Mouse (Mus musculus) CD4-positive helper T cell, adult 2 months (primary cell): Measurements from ENCODE around the gene Tbx3.
A peak's percentile ranks its signal among the peaks of the same experiment; 100 is the strongest.

ENCODE experiments used
- DNase-seq: peaks from one replicate; pipeline ENCODE4 v3.0.0-alpha.2; 2012; ENCODE audit warnings: low read depth, missing footprints, low spot score

Gene Tbx3

DNA sequence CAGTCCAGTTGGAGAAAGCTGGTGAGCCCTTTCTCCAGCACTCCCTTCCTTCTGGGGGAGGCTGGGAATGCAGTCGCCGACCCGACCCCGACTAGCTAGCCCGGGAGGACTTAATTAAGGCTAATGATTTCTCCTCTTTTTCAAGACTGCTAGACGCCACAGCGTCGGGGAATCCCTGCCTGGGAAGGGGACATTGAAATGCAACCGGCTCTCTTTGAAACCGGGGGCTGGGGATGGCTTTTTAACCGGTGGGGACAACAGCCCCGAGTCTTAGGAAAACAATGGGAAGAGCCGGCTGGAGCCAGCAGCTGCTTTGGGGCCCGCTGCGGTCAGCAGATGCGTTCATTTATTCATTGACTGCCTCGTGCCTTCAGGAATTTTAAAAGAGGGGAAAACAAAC, 36.0 kb downstream of the Tbx3 start:
- DNase-seq = no peak

DNA sequence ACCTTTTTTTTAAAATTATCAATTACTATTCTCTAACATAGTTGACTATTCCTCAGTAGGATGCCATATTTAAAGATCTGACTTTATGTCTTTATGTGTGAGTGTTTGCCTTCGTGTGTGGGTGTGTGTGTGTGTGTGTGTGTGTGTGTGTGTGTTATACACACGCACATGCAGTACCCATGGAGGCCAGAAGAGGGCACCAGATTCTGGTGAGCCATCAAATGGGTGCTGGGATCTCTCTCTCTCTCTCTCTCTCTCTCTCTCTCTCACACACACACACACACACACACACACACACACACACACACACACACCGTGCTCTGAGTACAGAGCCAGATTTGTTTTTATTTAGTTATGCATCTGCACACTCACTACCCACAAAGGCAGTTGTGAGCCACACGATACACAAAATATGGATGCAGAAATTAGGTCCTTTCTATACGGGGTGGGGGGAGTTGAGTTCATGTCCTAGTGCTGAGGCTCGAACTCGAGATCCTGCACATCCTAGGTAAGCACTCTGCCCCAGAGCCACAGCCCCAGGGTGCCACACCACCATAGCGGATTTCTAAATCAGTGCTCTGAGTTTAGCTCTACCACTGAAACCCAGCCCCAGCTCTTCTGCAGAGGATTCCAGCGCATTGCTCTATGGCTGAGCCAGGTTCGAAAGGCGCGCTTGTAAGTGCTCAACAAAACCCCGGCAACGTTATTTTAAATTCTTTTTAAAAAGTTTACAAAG, 38.5 kb downstream of the Tbx3 start:
- no peak for DNase-seq

DNA sequence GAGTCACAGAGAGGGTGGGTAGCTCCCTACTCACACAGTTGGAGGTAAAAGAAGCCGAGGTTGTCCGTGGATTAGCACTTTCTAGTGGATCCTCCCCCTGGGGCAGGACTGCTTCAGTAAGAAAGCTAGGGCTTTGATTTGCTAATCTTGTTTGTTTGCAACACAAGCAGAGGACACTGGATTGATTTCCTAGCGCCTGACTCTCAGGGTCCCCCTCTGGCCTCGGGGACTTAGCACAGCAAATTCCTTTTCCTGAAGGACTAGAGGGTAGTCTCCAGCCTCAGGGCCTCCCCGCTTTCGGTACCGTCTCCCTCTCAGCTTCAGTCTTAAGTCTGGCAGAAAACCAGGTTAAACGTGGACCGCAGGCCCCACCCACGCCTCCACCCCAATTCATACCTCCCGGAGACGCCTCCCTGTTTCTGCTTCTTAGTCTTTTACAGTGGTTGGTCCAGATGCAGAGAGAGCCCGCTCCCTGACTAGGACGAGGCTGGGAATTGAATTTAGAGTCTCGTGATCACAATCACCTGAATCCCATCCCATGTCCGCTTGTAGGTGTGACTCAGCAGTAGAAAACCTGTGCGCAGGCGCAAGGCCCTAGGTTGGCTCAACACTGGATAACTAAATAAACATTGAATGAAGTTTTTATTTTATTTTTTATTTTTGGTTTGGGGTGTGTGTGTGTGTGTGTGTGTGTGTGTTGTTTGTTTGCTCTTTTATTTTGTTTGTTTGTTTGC, 39.5 kb downstream of the Tbx3 start:
- no peak for DNase-seq

DNA sequence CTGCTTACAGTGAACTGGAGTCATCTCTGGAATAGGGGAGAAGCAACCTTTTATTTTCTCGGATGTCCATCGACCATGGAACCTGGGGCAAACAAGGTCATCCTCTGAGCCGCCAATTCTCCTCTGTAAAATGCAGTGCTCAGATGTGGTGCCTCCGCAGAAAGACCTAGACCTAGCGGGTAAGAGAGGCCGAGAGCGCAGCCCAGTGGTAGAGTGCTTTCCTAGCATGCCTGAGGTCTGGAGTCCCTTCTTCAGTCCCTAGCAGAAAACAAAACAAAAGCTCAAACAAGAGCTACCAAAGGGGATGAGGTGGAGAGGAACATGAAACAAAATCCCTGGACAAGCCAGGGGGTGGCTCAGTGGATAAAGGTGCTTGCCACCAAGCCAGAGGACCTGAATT, 40.3 kb downstream of the Tbx3 start:
- no peak for DNase-seq

GRCm38 (mm10) chr5:119711626-119712025, 41.2 kb downstream of the Tbx3 start:
- DNase-seq = no peak

DNA sequence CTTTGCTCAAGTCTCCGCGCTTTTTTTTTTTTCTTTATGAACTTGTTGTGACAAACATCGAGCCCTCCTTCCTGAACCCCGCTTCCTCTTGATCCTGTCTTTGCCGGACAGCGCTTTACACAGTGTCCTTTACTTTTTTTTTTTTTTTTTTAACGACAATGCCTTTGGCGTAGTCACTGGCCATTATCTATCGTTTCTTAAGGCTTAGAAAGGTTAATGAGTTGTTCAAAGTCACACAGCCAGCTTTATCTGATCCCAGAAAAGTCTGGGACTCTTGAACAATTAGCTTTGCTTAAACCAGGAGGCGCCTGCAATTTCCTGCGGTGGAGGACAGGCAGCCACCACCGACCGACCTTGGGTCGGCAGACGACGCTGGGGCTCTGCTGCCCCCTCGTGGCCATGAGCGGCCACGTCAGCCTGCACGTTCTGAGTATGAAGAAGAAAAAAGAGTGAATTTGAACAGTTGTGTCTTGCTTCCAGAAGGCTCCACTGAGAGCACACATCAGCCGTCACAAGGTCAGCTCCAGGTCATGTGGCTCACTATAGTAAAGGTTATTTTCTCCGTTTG, 42.3 kb downstream of the Tbx3 start:
- DNase-seq = peak; percentile 40

DNA sequence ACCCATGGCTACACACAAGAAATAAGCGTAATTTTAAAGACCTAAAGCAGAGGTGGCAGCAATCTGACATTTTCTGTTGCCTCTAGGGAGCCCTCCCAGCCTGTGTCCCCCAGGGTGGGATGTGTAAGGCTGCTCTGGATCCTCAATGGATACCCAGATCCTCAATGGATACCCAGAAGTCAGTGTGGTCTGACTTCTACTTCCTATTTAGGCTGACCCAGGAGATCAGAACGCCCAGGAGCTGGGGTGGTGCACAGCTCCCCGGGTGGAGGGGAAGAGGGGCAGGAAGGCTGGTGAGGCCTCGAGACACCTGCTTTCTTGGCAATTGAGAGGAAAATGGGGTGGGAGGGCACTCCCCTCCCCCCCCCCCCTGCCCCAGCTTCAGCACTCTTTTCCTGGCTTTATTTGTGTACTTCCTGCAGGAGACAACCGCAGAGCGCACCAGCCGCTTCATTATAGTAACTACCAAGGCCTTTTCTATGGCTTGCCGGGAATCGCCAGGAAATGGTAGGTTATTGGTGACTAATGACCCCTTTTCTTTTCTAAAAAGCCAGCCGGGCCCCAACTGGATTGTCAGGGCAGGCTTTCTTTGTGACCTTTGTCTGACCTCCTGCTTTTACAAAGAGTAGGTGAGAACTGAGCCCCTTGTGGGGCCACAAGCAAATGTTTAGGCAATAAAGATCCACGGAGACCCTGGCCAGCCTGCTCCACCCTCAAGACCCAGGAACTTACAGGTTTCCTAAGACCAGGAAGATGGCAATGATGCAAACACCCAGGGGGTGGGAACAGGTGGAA, 50.2 kb downstream of the Tbx3 start:
- no peak for DNase-seq

DNA sequence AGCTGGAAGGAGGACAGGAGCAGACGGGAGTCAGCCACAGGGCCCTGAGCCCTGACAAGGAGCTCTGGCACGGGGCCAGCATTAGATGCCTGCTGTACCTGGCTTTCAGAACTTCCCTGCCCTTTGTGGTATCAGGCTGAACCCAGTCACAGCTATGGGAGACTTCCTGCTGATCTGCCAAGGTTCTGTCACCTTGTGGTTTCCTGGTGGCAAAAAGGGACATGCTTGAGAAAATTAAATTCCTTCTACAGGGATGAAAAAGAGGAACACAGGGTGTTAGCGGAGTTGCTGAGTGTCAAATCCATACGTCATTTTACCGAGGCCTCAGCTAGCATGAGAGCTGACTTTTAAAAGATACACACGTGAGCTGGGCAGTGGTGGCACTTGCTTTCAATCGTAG, 62.5 kb downstream of the Tbx3 start:
- DNase-seq = no peak
